Mouse (Mus musculus) testis, adult 2 months (tissue): ENCODE results near the gene Pfdn4.

ENCODE experiments used
- CTCF ChIP-seq: fragments of 200-500 bp; IDR thresholded peaks from 2 replicates; pipeline ENCODE4 v1.5.1; 2012; ENCODE audit warnings: low read depth, mild to moderate bottlenecking, inconsistent platforms, low read length, moderate library complexity; ENCODE audit not compliant: control insufficient read depth, insufficient read depth, insufficient replicate concordance
- POLR2A ChIP-seq: fragments of 200-500 bp; IDR thresholded peaks from 2 replicates; pipeline ENCODE4 v1.6.1; 2012; ENCODE audit warnings: low read depth, mild to moderate bottlenecking, inconsistent platforms, low read length, moderate library complexity; ENCODE audit not compliant: control insufficient read depth

DNA sequence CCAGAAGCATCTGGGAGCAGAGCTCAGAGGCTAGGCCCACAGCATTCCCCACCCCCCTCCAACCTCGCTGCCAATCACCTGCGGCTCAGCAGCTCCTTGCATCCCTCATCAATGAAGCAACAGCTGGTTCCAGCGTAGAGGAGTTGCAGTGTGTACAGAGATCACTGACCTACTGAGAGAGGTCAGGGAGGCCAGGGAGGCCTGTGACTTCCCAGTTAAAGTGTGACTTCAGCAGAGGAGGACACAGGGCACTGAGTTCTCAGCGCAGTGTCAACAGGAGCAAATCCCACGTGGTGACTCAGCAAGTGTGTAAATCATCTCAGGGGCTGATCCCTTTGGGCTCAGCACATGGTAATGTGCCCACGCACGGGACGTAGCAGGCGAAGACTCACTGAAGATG is 36.4 kb upstream of the Pfdn4 start:
- no peak for TF ChIP-seq CTCF
- no peak for TF ChIP-seq POLR2A
